Mouse (Mus musculus) embryonic fibroblast, embryonic 13.5 days (primary cell): ENCODE data around the gene Qsox1. TPM values are rescaled to one million over a fixed set of nuclear protein-coding genes. Genes with fewer than 3 reads are reported as not detected.

Source experiments
- H3K27ac ChIP-seq: 2 replicates; pipeline ENCODE4 v1.5.1; 2012; ENCODE audit warnings: low read length, control low read depth, inconsistent platforms; ENCODE audit not compliant: insufficient read depth
- H3K4me1 ChIP-seq: 2 replicates; pipeline ENCODE4 v1.6.1; 2011; ENCODE audit warnings: low read length; ENCODE audit not compliant: control insufficient read depth, insufficient read depth
- H3K4me3 ChIP-seq: 2 replicates; pipeline ENCODE4 v1.5.1; 2011; ENCODE audit warnings: mild to moderate bottlenecking, control low read depth, low read length; ENCODE audit not compliant: insufficient read depth
- CTCF ChIP-seq: IDR thresholded peaks from 2 replicates; pipeline ENCODE4 v1.5.1; 2011; ENCODE audit warnings: mild to moderate bottlenecking, control low read depth, low read length, moderate library complexity, borderline replicate concordance; ENCODE audit not compliant: insufficient read depth
- POLR2A ChIP-seq: IDR thresholded peaks from 2 replicates; pipeline ENCODE4 v1.6.1; 2011; ENCODE audit warnings: low read depth, mild to moderate bottlenecking, control low read depth, low read length, moderate library complexity
- polyA plus RNA-seq: library from polyadenylated mRNA; stranded (reverse); fragments of >200 nt; gene quantifications from 2 replicates; pipeline ENCODE4 v1.2.4, GENCODE M21; 2011; ENCODE audit warnings: low read depth; ENCODE audit not compliant: missing spikeins, insufficient read length

Qsox1 gene
- polyA plus RNA-seq, 1 experiment: 208 TPM

- Histone ChIP-seq H3K4me1 (no peaks in the 10 kb centered on the region), H3K4me3 (no peak overlapping the region), H3K27ac (no peak overlapping the region)
- TF ChIP-seq CTCF (no peak), POLR2A (no peak)
Observed at GRCm38 (mm10) chr1:155750517-155751178, 62.0 kb downstream of the Qsox1 start.

- no peak for TF ChIP-seq POLR2A
- TF ChIP-seq CTCF: no peak
- H3K4me1 ChIP-seq: no peaks in the 10 kb centered on the region
- H3K27ac ChIP-seq: no peak overlapping the region
- no peak overlapping the region for H3K4me3 ChIP-seq
Observed at GRCm38 (mm10) chr1:155747911-155748310, 64.8 kb downstream of the Qsox1 start.

- no peaks in the 10 kb centered on the region for H3K4me1 ChIP-seq
- TF ChIP-seq CTCF (no peak), POLR2A (no peak)
Observed at GRCm38 (mm10) chr1:155747011-155747410, 65.7 kb downstream of the Qsox1 start.

GRCm38 (mm10) chr1:155742411-155743363, 70.0 kb downstream of the Qsox1 start:
- Histone ChIP-seq H3K4me1 (no peaks in the 10 kb centered on the region), H3K27ac (no peak overlapping the region), H3K4me3 (peak overlapping the region; percentile 39)
- no peak for TF ChIP-seq POLR2A
- no peak for TF ChIP-seq CTCF

More at GRCm38 (mm10) chr1:155747011-155747410, 65.7 kb downstream of the Qsox1 start:
- Histone ChIP-seq H3K27ac (no peak overlapping the region), H3K4me3 (no peak overlapping the region)

GRCm38 (mm10) chr1:155741988-155742387, 70.7 kb downstream of the Qsox1 start:
- Histone ChIP-seq H3K4me1 (no peaks in the 10 kb centered on the region), H3K27ac (no peak overlapping the region), H3K4me3 (peak overlapping the region; percentile 39)
- TF ChIP-seq CTCF: no peak
- no peak for TF ChIP-seq POLR2A

- Histone ChIP-seq H3K27ac (no peak overlapping the region), H3K4me1 (no peaks in the 10 kb centered on the region), H3K4me3 (peak overlapping the region; percentile 38)
- no peak for TF ChIP-seq CTCF
- no peak for TF ChIP-seq POLR2A
Observed at GRCm38 (mm10) chr1:155741378-155741945, 71.2 kb downstream of the Qsox1 start.

- Histone ChIP-seq H3K4me3 (peak overlapping the region; percentile 38), H3K4me1 (no peaks in the 10 kb centered on the region), H3K27ac (no peak overlapping the region)
- TF ChIP-seq CTCF (no peak), POLR2A (no peak)
Observed at GRCm38 (mm10) chr1:155740622-155741377, 71.9 kb downstream of the Qsox1 start.

- H3K4me1 ChIP-seq: no peaks in the 10 kb centered on the region
- no peak for TF ChIP-seq CTCF
- TF ChIP-seq POLR2A: no peak
- H3K4me3 ChIP-seq: no peak overlapping the region
- no peak overlapping the region for H3K27ac ChIP-seq
Observed at GRCm38 (mm10) chr1:155737809-155738383, 74.8 kb downstream of the Qsox1 start.
